Mouse (Mus musculus): ENCODE results near the gene Runx3. TPM values are rescaled to one million over a fixed set of nuclear protein-coding genes. Genes with fewer than 3 reads are reported as not detected.

Runx3 gene
- polyA plus RNA-seq, 1 experiment from 2014 or later = not detected

DNA sequence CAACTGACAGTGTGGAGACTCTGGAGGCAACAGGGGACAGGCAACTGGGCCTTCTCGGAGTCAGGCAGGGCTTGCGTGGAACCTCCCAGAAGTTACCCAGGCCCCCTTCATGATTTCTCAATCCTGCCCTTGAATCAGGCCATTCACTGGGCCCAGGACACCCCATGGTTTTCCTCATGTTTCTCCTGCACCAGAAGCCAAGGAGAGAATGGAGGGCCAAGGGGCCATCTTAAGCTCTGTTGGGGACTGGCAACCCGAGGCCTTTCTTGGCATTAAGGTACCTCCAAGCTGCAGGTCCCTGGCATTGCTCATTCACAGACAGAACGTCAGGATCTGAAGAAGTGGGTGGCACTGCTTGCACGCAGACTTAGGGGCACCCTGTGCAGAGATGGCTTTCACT is 3.3 kb downstream of the Runx3 start:
- Histone ChIP-seq H3K4me3 (ENCODE audit: low read length) (no peak overlapping the region), H3K4me2 (replicated peaks; ENCODE audit: low read depth, low read length) (no peak overlapping the region), H3K9ac (ENCODE audit: low read depth, low read length) (no peak overlapping the region), H3K27ac (ENCODE audit: low read depth, low read length) (no peak overlapping the region), H3K9me3 (ENCODE audit: control insufficient read depth, low read length) (no peaks in the 10 kb centered on the region), H3K4me1 (ENCODE audit: control insufficient read depth, insufficient read depth, low read length) (peaks cover under 1% of the 10 kb centered on the region; the same call in 1 of the 2 replicates), H3K27me3 (ENCODE audit: control insufficient read depth, insufficient read depth, low read length) (peaks cover 5% of the 10 kb centered on the region; the same call in 1 of the 2 replicates), H3K36me3 (ENCODE audit: control insufficient read depth, insufficient read depth, low read length) (no peaks in the 10 kb centered on the region)
- 85% methylated on average over 5 of the region's 5 CpGs for WGBS
- ATAC-seq (ENCODE audit: low FRiP score, low TSS enrichment) = no peak

DNA sequence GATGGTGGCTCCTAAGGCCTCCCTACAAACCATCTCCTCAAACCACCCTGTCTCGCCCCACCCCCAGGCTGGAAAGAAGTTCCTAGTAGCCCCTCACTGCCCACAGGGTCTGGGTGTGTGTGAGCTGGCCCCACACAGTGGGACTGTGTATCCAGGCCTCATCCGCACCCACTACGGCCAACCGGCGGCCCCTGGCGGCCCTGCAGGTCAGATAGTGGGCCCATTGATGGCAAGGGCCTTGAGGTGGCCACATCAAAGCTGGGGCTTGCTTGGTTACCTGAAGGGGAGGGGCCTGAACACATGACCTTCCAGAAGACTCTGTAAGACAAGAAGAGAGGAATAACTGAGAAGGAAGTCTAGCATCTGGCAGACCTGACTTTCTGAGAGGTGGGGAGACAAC is 4.3 kb downstream of the Runx3 start:
- no peak for ATAC-seq (ENCODE audit: low FRiP score, low TSS enrichment)
- no peak overlapping the region for H3K9ac ChIP-seq (ENCODE audit: low read depth, low read length)
- no peaks in the 10 kb centered on the region for H3K36me3 ChIP-seq (ENCODE audit: control insufficient read depth, insufficient read depth, low read length)
- no peak overlapping the region for H3K27ac ChIP-seq (ENCODE audit: low read depth, low read length)
- WGBS = 92% methylated on average over 6 of the region's 6 CpGs
- peaks cover 5% of the 10 kb centered on the region; the same call in 1 of the 2 replicates for H3K27me3 ChIP-seq (ENCODE audit: control insufficient read depth, insufficient read depth, low read length)
- H3K9me3 ChIP-seq (ENCODE audit: control insufficient read depth, low read length) = no peaks in the 10 kb centered on the region
- no peak overlapping the region for H3K4me3 ChIP-seq (ENCODE audit: low read length)
- no peak overlapping the region for H3K4me2 ChIP-seq (replicated peaks; ENCODE audit: low read depth, low read length)
- H3K4me1 ChIP-seq (ENCODE audit: control insufficient read depth, insufficient read depth, low read length) = peaks cover 7% of the 10 kb centered on the region; the same call in 1 of the 2 replicates

DNA sequence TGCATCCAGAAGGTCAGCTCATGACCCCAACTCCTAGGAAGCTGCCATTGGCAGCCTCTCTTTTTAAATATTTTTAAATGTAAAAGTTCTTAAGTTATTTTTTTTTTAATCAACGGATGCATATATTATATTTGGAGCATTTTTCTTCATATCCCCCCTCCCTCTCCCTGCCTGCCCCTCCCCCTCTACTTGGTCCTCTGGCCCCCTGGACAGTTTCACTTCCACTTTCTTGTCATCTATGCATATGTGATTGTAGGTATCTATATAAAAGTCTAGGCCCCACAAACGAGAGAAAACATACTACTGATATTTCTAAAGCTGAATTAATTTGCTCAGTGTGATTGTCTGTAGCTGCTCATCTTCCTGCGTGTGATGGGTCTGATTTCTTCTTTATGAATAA is 4.7 kb downstream of the Runx3 start:
- no peaks in the 10 kb centered on the region for H3K9me3 ChIP-seq (ENCODE audit: control insufficient read depth, low read length)
- H3K4me2 ChIP-seq (replicated peaks; ENCODE audit: low read depth, low read length) = no peak overlapping the region
- peaks cover 5% of the 10 kb centered on the region; the same call in 1 of the 2 replicates for H3K27me3 ChIP-seq (ENCODE audit: control insufficient read depth, insufficient read depth, low read length)
- no peaks in the 10 kb centered on the region for H3K36me3 ChIP-seq (ENCODE audit: control insufficient read depth, insufficient read depth, low read length)
- WGBS = 90% methylated on average over 3 of the region's 3 CpGs
- H3K9ac ChIP-seq (ENCODE audit: low read depth, low read length) = no peak overlapping the region
- ATAC-seq (ENCODE audit: low FRiP score, low TSS enrichment) = no peak
- no peak overlapping the region for H3K27ac ChIP-seq (ENCODE audit: low read depth, low read length)
- H3K4me3 ChIP-seq (ENCODE audit: low read length) = no peak overlapping the region
- peaks cover 7% of the 10 kb centered on the region; the same call in 1 of the 2 replicates for H3K4me1 ChIP-seq (ENCODE audit: control insufficient read depth, insufficient read depth, low read length)

DNA sequence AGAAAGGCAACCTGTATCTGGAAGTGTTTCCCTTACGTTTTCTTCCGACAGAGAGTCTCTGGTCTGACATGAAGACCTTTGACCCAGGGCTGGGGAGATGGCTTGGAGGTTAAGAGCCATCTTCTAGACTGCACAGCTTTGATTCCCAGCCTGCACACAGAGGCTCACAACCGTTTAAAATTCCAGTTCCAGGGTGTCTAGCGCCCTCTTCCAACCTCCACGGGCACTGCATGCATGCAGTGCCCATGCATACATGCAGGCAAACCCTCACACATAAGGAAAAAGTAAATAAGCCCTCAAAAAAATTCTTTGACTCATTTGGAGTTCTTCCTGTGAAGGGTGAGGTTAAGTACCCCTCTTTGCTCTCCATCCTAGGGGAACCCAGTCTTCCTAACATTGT is 5.9 kb downstream of the Runx3 start:
- Histone ChIP-seq H3K9me3 (ENCODE audit: control insufficient read depth, low read length) (no peaks in the 10 kb centered on the region), H3K9ac (ENCODE audit: low read depth, low read length) (no peak overlapping the region), H3K4me3 (ENCODE audit: low read length) (no peak overlapping the region), H3K27me3 (ENCODE audit: control insufficient read depth, insufficient read depth, low read length) (peaks cover 5% of the 10 kb centered on the region; the same call in 1 of the 2 replicates), H3K27ac (ENCODE audit: low read depth, low read length) (no peak overlapping the region), H3K4me1 (ENCODE audit: control insufficient read depth, insufficient read depth, low read length) (peaks cover 7% of the 10 kb centered on the region; the same call in 1 of the 2 replicates), H3K4me2 (replicated peaks; ENCODE audit: low read depth, low read length) (no peak overlapping the region), H3K36me3 (ENCODE audit: control insufficient read depth, insufficient read depth, low read length) (no peaks in the 10 kb centered on the region)
- 62% methylated on average over 5 of the region's 5 CpGs for WGBS
- ATAC-seq (ENCODE audit: low FRiP score, low TSS enrichment) = no peak

DNA sequence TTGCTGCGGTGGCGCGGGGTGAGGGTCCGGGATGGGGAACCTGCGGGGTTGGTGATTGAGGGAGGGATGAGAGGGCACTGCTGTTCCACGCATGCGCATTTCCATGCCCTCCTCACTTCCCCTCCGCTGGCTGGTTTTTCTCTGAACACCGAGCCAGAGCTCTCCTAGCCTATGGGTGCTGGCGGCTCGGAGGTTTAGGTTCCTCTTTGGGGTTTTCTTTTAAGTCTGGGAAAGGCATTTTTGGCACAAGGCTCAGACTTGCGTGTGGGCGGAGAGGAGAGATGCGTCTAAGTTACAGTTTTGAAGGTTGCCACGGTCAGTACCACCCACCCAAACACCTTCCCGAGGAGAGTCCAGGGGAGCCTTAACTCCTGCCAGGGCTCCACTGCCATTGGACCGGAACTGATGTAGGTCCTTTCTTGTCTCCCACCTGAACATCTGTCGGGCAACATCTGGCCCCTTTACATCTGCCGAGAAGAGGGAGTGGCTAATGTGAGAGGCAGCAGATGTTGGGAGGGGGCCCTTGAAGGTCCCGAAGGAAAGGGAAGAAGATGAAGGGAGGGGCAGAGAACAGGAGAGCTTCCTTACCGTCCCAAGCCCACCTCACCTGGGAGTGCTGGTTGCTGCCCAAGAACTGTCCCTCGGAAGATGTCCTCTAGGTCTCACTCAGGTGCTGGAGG is 8.5 kb downstream of the Runx3 start:
- peak overlapping the region; percentile 47 for H3K4me2 ChIP-seq (replicated peaks; ENCODE audit: low read depth, low read length)
- WGBS = 15% methylated on average over 22 of the region's 22 CpGs
- H3K27me3 ChIP-seq (ENCODE audit: control insufficient read depth, insufficient read depth, low read length) = peaks cover 5% of the 10 kb centered on the region; the same call in 1 of the 2 replicates
- H3K4me1 ChIP-seq (ENCODE audit: control insufficient read depth, insufficient read depth, low read length) = peaks cover 7% of the 10 kb centered on the region; the same call in 1 of the 2 replicates
- H3K4me3 ChIP-seq (ENCODE audit: low read length) = peak overlapping the region; percentile 25
- no peak for ATAC-seq (ENCODE audit: low FRiP score, low TSS enrichment)
- 0 out of 2 replicates have a peak overlapping the region, but pooled peaks have one; percentile 12 for H3K9ac ChIP-seq (ENCODE audit: low read depth, low read length)
- no peaks in the 10 kb centered on the region for H3K9me3 ChIP-seq (ENCODE audit: control insufficient read depth, low read length)
- no peak overlapping the region for H3K27ac ChIP-seq (ENCODE audit: low read depth, low read length)
- no peaks in the 10 kb centered on the region for H3K36me3 ChIP-seq (ENCODE audit: control insufficient read depth, insufficient read depth, low read length)

DNA sequence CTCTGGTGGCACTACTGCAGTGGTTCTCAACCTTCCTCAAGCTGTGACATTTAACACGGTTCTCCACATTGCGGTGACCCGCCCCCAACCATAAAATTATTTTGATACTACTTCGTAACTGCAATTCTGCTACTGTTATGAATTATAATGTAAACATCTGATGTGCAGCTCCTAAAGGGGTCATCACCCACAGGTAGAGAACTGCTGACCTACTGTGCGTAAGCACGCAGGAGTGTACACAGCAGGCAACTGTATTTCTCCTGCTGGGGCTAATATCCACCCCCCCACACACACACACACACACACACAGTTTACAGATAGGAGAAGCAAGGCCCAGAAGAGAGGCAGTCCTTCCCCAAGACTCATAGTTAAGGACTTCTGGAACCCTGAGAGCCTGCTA is 9.7 kb downstream of the Runx3 start:
- ATAC-seq (ENCODE audit: low FRiP score, low TSS enrichment) = no peak
- H3K27me3 ChIP-seq (ENCODE audit: control insufficient read depth, insufficient read depth, low read length) = peaks cover 5% of the 10 kb centered on the region; the same call in 1 of the 2 replicates
- H3K4me2 ChIP-seq (replicated peaks; ENCODE audit: low read depth, low read length) = no peak overlapping the region
- no peak overlapping the region for H3K9ac ChIP-seq (ENCODE audit: low read depth, low read length)
- no peaks in the 10 kb centered on the region for H3K36me3 ChIP-seq (ENCODE audit: control insufficient read depth, insufficient read depth, low read length)
- H3K27ac ChIP-seq (ENCODE audit: low read depth, low read length) = no peak overlapping the region
- no peaks in the 10 kb centered on the region for H3K9me3 ChIP-seq (ENCODE audit: control insufficient read depth, low read length)
- H3K4me1 ChIP-seq (ENCODE audit: control insufficient read depth, insufficient read depth, low read length) = peaks cover 7% of the 10 kb centered on the region; the same call in 1 of the 2 replicates
- 83% methylated on average over 6 of the region's 6 CpGs for WGBS
- no peak overlapping the region for H3K4me3 ChIP-seq (ENCODE audit: low read length)

DNA sequence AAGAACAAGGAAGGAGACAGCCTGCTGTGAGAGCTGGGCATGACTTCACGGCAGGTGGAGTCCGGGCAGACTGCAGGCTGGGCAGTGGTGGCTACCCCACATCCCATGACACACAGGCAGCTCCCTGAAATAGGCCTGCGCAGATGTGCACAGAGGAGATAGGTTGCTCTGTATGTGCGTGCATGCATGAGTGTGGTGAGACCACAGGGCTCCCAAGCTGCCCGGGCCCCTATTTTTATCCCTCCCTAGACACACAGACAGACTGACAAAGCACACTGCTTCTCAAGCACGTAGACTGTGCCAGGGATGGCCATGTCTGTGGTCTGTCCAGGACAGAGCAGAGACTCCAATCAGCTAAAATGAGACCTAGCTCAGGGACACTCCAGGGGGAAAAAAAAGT is 10.7 kb downstream of the Runx3 start:
- Histone ChIP-seq H3K4me3 (ENCODE audit: low read length) (no peak overlapping the region), H3K27ac (ENCODE audit: low read depth, low read length) (no peak overlapping the region), H3K27me3 (ENCODE audit: control insufficient read depth, insufficient read depth, low read length) (peaks cover 8% of the 10 kb centered on the region), H3K9ac (ENCODE audit: low read depth, low read length) (no peak overlapping the region), H3K9me3 (ENCODE audit: control insufficient read depth, low read length) (no peaks in the 10 kb centered on the region), H3K4me2 (replicated peaks; ENCODE audit: low read depth, low read length) (no peak overlapping the region), H3K4me1 (ENCODE audit: control insufficient read depth, insufficient read depth, low read length) (peaks cover 7% of the 10 kb centered on the region; the same call in 1 of the 2 replicates), H3K36me3 (ENCODE audit: control insufficient read depth, insufficient read depth, low read length) (no peaks in the 10 kb centered on the region)
- no peak for ATAC-seq (ENCODE audit: low FRiP score, low TSS enrichment)
- 86% methylated on average over 6 of the region's 6 CpGs for WGBS

DNA sequence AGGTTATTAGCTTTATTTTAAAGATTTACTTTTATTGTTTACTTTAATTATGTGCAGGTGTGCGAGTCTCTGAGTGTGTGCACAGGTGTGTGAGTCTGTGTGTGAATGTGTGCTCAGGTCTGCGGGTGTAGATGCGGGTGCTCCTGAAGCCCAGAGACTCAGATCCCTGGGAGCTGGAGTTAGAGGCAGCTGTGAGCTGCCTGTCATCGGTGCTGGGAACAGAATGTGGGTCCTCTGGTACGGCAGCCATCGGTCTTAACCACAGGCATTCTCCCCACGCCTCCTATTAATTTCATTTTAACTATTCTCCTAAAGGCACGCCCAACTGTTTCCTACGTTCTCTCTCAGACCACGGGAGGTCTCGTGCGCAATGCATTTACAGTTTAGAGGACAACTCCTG is 12.3 kb downstream of the Runx3 start:
- no peak overlapping the region for H3K27ac ChIP-seq (ENCODE audit: low read depth, low read length)
- H3K9me3 ChIP-seq (ENCODE audit: control insufficient read depth, low read length) = no peaks in the 10 kb centered on the region
- peaks cover 7% of the 10 kb centered on the region; the same call in 1 of the 2 replicates for H3K4me1 ChIP-seq (ENCODE audit: control insufficient read depth, insufficient read depth, low read length)
- H3K27me3 ChIP-seq (ENCODE audit: control insufficient read depth, insufficient read depth, low read length) = peaks cover 8% of the 10 kb centered on the region
- H3K9ac ChIP-seq (ENCODE audit: low read depth, low read length) = no peak overlapping the region
- H3K36me3 ChIP-seq (ENCODE audit: control insufficient read depth, insufficient read depth, low read length) = no peaks in the 10 kb centered on the region
- no peak overlapping the region for H3K4me3 ChIP-seq (ENCODE audit: low read length)
- no peak for ATAC-seq (ENCODE audit: low FRiP score, low TSS enrichment)
- 91% methylated on average over 12 of the region's 12 CpGs for WGBS
- no peak overlapping the region for H3K4me2 ChIP-seq (replicated peaks; ENCODE audit: low read depth, low read length)

DNA sequence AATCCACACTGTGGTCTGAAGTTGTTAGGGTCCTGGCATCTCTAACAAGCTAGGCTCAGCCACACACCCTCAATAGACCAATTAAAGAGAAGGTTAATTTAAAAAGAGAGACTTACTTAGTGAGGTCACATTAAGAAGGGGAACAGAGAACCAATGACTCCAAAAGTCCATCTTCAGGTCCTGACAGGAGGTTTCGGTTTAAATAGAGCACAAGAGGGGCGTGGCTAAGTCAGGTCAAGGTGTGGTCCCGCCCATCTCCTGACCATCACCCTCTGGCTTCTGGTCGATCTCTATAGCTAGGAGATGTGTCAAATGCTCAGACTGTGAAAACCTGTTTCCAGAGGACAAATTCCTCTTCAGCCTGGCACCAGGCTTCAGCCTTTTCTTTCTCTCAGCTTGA is 13.3 kb downstream of the Runx3 start:
- ATAC-seq (ENCODE audit: low FRiP score, low TSS enrichment) = no peak
- Histone ChIP-seq H3K4me1 (ENCODE audit: control insufficient read depth, insufficient read depth, low read length) (peaks cover 7% of the 10 kb centered on the region; the same call in 1 of the 2 replicates), H3K27me3 (ENCODE audit: control insufficient read depth, insufficient read depth, low read length) (peaks cover 6% of the 10 kb centered on the region; the same call in 1 of the 2 replicates), H3K4me3 (ENCODE audit: low read length) (no peak overlapping the region), H3K27ac (ENCODE audit: low read depth, low read length) (no peak overlapping the region), H3K4me2 (replicated peaks; ENCODE audit: low read depth, low read length) (no peak overlapping the region), H3K36me3 (ENCODE audit: control insufficient read depth, insufficient read depth, low read length) (no peaks in the 10 kb centered on the region), H3K9ac (ENCODE audit: low read depth, low read length) (no peak overlapping the region), H3K9me3 (ENCODE audit: control insufficient read depth, low read length) (no peaks in the 10 kb centered on the region)
- 56% methylated on average over 4 of the region's 4 CpGs for WGBS
